Mouse (Mus musculus) limb, embryonic 12.5 days (tissue): ENCODE data around the gene Ddc. TPM values are rescaled to one million over a fixed set of nuclear protein-coding genes. Genes with fewer than 3 reads are reported as not detected.

ENCODE experiments used
- polyA plus RNA-seq: library from polyadenylated mRNA; unstranded; fragments of >200 nt; fragmentation: Nextera tagmentation; extraction: Ambion mirVana; gene quantifications from 2 replicates; pipeline ENCODE4 v1.2.1, GENCODE M21; 2016

The Ddc gene
- polyA plus RNA-seq, 1 experiment from 2014 or later = 13.0 TPM

Other genes with a start within 250 kb of the Ddc start
- gene Ikzf1, start 213.1 kb downstream of the Ddc start, polyA plus RNA-seq = 0.99 and 1.3 TPM in 2 replicates
- gene Fignl1, start 89.2 kb downstream of the Ddc start, polyA plus RNA-seq = 74.5 and 78.1 TPM in 2 replicates
- gene Grb10, start 140.5 kb upstream of the Ddc start, polyA plus RNA-seq = 546 and 599 TPM in 2 replicates